In genomic region chr11:69758090-69758456, GRCm38 (mm10) we compare ENCODE assay signal across 7 mouse cellular contexts. TPM values are rescaled to one million over a fixed set of nuclear protein-coding genes. Genes with fewer than 3 reads are reported as not detected.
DNase-seq lines count a peak whose midpoint lies in the region; ATAC-seq lines count a peak whose summit lies in the region.

No protein-coding gene starts in this region.

- H3K4me1 ChIP-seq in intestine, embryonic 16.5 days (ENCODE audit: control insufficient read depth, insufficient read depth, low read length), result peaks cover 32% of the 10 kb centered on the region
- H3K4me1 ChIP-seq in midbrain, embryonic 11.5 days (ENCODE audit: control insufficient read depth, insufficient read depth, low read length), result peaks cover 33% of the 10 kb centered on the region

- H3K27ac ChIP-seq in intestine, embryonic 16.5 days (ENCODE audit: low read length), result peak overlapping the region; percentile 98
- H3K27ac ChIP-seq in midbrain, embryonic 11.5 days (ENCODE audit: low read depth, low read length), result peak overlapping the region; percentile 98

- H3K4me2 ChIP-seq in intestine, embryonic 16.5 days (ENCODE audit: low read depth, low read length), result peak overlapping the region; percentile 63
- H3K4me2 ChIP-seq in midbrain, embryonic 11.5 days, result peak overlapping the region; percentile 81

- H3K4me3 ChIP-seq in intestine, embryonic 16.5 days (ENCODE audit: low read length), result peak overlapping the region; percentile 58
- peak overlapping the region; percentile 48 for H3K4me3 ChIP-seq in midbrain, embryonic 11.5 days (ENCODE audit: low read depth, low read length)

- peak overlapping the region; percentile 75 for H3K9ac ChIP-seq in intestine, embryonic 16.5 days (ENCODE audit: low read depth, low read length)
- H3K9ac ChIP-seq in midbrain, embryonic 11.5 days (ENCODE audit: low read length), result peak overlapping the region; percentile 90

- ATAC-seq in intestine, embryonic 16.5 days, result peak; percentile 89
- peak; percentile 87 for ATAC-seq in midbrain, embryonic 11.5 days (ENCODE audit: low FRiP score)

- intact Hi-C loops in gastrocnemius, postnatal 36 days (cut with DNase I), result no loop called here
- intact Hi-C loops in left cerebral cortex, postnatal 36 days (cut with DNase I), result loop anchor here (2.0 kb wide), 1 partner anchor 79 kb away; the partner anchor contains the start of gene Nlgn2

- 0% methylated on average over 26 of the region's 26 CpGs for WGBS in intestine, embryonic 16.5 days
- 0% methylated on average over 26 of the region's 26 CpGs for WGBS in midbrain, embryonic 11.5 days

- peak; percentile 99 to 100 for DNase-seq in adrenal gland, adult 18-20 months (ENCODE audit: low spot score in 2 of 2)
- peak; percentile 97 for DNase-seq in embryo, embryonic 11 days
- peak; percentile 96 to 97 for DNase-seq in gastrocnemius, postnatal 36 days
- peak; percentile 96 to 97 for DNase-seq in left cerebral cortex, postnatal 36 days (ENCODE audit: low spot score in 2 of 2)
- DNase-seq in midbrain, embryonic 11.5 days (ENCODE audit: low spot score, missing footprints), result peak; percentile 99
- peak; percentile 98 for DNase-seq in skeletal muscle tissue, adult 2 months (ENCODE audit: low read depth, low spot score)

- H3K27me3 ChIP-seq in intestine, embryonic 16.5 days (replicated peaks; ENCODE audit: control insufficient read depth, insufficient read depth, low read length), result no peaks in the 10 kb centered on the region
- H3K27me3 ChIP-seq in midbrain, embryonic 11.5 days (ENCODE audit: control insufficient read depth, insufficient read depth, low read length), result no peaks in the 10 kb centered on the region

- no peaks in the 10 kb centered on the region for H3K36me3 ChIP-seq in intestine, embryonic 16.5 days (ENCODE audit: control insufficient read depth, insufficient read depth, low read length)
- H3K36me3 ChIP-seq in midbrain, embryonic 11.5 days (ENCODE audit: control insufficient read depth, insufficient read depth, low read length), result no peaks in the 10 kb centered on the region

- H3K9me3 ChIP-seq in intestine, embryonic 16.5 days (ENCODE audit: control insufficient read depth, low read length), result no peaks in the 10 kb centered on the region
- H3K9me3 ChIP-seq in midbrain, embryonic 11.5 days (ENCODE audit: control insufficient read depth, low read length), result no peaks in the 10 kb centered on the region

RNA-seq across cellular contexts. Expression of gene Polr2a, which starts 0.4 kb away (rescaled TPM):
- total RNA-seq in adrenal gland, adult 18-20 months (2021), result 10 to 100 TPM; 55.4 to 79.7 TPM
- 10 to 100 TPM; 28.7 to 29.2 TPM for total RNA-seq in gastrocnemius, postnatal 36 days (2021)
- polyA plus RNA-seq in intestine, embryonic 16.5 days (2015; fragmentation: Nextera tagmentation; extraction: Ambion mirVana), result 14.8 and 16.8 TPM in 2 replicates
- 10 to 100 TPM; 53.5 to 59.7 TPM for total RNA-seq in left cerebral cortex, postnatal 36 days (2021)
- polyA plus RNA-seq in midbrain, embryonic 11.5 days (2014; fragmentation: Nextera tagmentation; extraction: Ambion mirVana), result 52.4 and 54.1 TPM in 2 replicates

RNA-seq across cellular contexts. Expression of gene Slc35g3, which starts 3.7 kb away (rescaled TPM):
- not detected for total RNA-seq in adrenal gland, adult 18-20 months (2021)
- total RNA-seq in gastrocnemius, postnatal 36 days (2021), result not detected
- 0.13 and 0.16 TPM in 2 replicates for polyA plus RNA-seq in intestine, embryonic 16.5 days (2015; fragmentation: Nextera tagmentation; extraction: Ambion mirVana)
- total RNA-seq in left cerebral cortex, postnatal 36 days (2021), result not detected
- not detected in 2 replicates for polyA plus RNA-seq in midbrain, embryonic 11.5 days (2014; fragmentation: Nextera tagmentation; extraction: Ambion mirVana)

RNA-seq across cellular contexts. Expression of gene Zbtb4, which starts 7.6 kb away (rescaled TPM):
- 10 to 100 TPM; 48.2 to 71.4 TPM for total RNA-seq in adrenal gland, adult 18-20 months (2021)
- total RNA-seq in gastrocnemius, postnatal 36 days (2021), result 10 to 100 TPM; 24.3 to 26.2 TPM
- polyA plus RNA-seq in intestine, embryonic 16.5 days (2015; fragmentation: Nextera tagmentation; extraction: Ambion mirVana), result 2.3 and 2.4 TPM in 2 replicates
- total RNA-seq in left cerebral cortex, postnatal 36 days (2021), result 100 to 1,000 TPM; 122 to 127 TPM
- 0.90 and 0.91 TPM in 2 replicates for polyA plus RNA-seq in midbrain, embryonic 11.5 days (2014; fragmentation: Nextera tagmentation; extraction: Ambion mirVana)

RNA-seq across cellular contexts. Expression of gene Chrnb1, which starts 37.7 kb away (rescaled TPM):
- 1 to 10 TPM; 1.3 to 3.9 TPM for total RNA-seq in adrenal gland, adult 18-20 months (2021)
- total RNA-seq in gastrocnemius, postnatal 36 days (2021), result 10 to 100 TPM; 29.2 to 33.1 TPM
- polyA plus RNA-seq in intestine, embryonic 16.5 days (2015; fragmentation: Nextera tagmentation; extraction: Ambion mirVana), result 3.9 and 4.7 TPM in 2 replicates
- under 1 TPM; 0.66 to 0.81 TPM for total RNA-seq in left cerebral cortex, postnatal 36 days (2021)
- 0.67 and 0.79 TPM in 2 replicates for polyA plus RNA-seq in midbrain, embryonic 11.5 days (2014; fragmentation: Nextera tagmentation; extraction: Ambion mirVana)

RNA-seq across cellular contexts. Expression of gene Fgf11, which starts 43.6 kb away (rescaled TPM):
- 10 to 100 TPM in 1 of 2 experiments, 1 to 10 TPM in 1; 3.0 to 13.0 TPM for total RNA-seq in adrenal gland, adult 18-20 months (2021)
- total RNA-seq in gastrocnemius, postnatal 36 days (2021), result 1 to 10 TPM; 4.6 to 4.8 TPM
- polyA plus RNA-seq in intestine, embryonic 16.5 days (2015; fragmentation: Nextera tagmentation; extraction: Ambion mirVana), result 1.3 and 1.4 TPM in 2 replicates
- 10 to 100 TPM; 14.1 to 18.7 TPM for total RNA-seq in left cerebral cortex, postnatal 36 days (2021)
- 1.3 and 1.5 TPM in 2 replicates for polyA plus RNA-seq in midbrain, embryonic 11.5 days (2014; fragmentation: Nextera tagmentation; extraction: Ambion mirVana)

Comparison
In these comparisons a context has a peak if more than half of its experiments do, and no peak if none do; other contexts are left out.
1. Peak in every context shown above with its lines: DNase-seq, ATAC-seq, H3K4me3 ChIP-seq and H3K27ac ChIP-seq.